Mouse (Mus musculus) cerebellum, adult 18-20 months (tissue): ENCODE measurements around the gene Brd3.
"Not testable (repeated sequence)": the region's sequence is repeated elsewhere in the genome, so short reads cannot be mapped to it uniquely, and the experiment has no call there.

Source experiments
- DNase-seq, 2 experiments: peaks; one replicate each; pipeline ENCODE4 v3.0.0; 2021

Brd3 gene

DNA sequence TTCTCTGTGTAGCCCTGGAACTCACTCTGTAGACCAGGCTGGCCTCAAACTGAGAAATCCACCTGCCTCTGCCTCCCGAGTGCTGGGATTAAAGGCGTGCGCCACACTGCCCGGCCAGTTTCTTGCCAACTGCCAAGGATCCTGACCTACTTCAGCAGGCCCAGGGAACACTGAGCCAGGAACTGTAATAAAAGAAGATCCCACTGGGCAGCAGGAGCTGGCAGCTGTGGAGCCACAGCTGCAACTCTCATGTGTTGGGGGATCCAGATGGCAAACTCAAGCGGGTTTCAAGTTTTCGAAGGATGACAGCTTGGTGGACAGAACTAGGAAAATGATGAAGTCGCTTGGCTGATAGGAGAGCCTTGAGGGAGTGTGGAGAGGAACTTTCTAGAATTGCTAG, 3.2 kb upstream of the Brd3 start:
- DNase-seq = no peak

DNA sequence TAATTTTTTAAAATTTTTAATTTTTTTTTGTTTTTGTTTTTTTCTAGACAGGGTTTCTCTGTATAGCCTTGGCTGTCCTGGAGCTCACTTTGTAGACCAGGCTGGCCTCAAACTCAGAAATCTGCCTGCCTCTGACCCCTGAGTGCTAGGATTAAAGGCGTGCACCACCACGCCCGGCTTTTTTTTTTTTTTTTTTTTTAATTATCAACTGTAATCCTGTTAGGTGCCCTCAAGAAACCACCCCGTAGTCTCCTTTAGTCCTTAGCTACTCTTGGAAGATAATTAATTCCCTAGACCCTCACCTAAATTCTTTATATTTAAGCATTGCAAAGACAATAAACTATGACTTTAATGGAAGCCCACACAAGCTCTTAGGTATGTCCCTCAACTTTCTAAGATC, 804 bp downstream of the Brd3 start:
- DNase-seq = not testable (repeated sequence)

DNA sequence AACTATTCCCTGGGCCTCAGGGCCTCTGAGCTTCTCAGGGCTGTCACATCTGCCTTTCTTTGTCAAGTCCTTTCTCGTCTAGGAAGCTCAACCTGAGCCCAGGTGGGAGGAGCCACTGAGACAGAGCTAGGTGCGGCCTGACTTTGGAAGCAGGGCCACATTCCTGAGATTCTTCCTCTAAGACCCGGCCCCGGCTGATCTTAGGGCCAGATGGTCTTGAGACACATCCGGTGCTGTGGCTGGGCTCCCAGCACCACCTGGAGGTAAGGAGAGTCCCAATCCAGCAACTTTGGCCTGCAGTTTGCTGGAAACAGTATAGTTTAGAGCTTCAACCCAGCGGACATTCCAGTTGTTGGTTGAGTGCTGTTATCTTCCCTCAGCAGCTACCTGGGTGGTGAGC, 1.9 kb downstream of the Brd3 start:
- DNase-seq = no peak

DNA sequence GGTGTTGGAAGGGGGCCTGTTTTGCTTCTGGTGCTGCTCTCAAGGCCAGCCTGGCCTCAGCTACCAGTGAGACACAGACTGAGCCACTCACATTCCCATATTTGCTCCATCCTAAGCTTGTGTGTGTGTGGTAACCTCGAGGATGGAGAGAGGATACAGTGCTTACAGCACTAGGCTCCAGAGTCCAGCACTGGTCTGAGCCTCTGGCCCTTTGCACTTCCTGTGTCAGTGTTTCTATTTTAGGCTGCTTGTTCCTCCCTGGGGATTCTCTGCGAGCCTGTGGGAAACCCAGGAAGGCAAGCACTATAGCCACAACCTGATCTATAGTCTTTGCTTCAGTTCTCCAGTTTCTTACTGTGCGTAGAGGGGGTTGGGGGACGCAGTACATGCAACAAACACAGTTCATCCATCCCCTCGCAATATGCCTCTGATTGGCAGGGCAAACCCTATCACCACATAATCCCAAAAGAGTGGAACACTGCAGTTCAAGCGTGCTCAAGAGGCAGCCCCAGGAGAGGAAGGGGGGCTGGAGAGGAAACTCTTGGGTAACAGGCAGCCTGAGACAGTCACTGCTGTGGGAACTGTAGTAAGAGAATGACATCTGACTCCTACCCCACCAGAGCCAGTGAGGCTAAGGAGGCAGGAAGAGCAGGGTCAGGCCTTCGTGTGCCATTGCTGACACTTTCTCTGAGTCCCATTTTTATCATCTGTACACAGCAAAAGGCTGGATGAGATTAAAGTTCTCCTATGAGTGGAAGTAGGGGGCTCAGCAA, 3.2 kb downstream of the Brd3 start:
- no peak for DNase-seq

DNA sequence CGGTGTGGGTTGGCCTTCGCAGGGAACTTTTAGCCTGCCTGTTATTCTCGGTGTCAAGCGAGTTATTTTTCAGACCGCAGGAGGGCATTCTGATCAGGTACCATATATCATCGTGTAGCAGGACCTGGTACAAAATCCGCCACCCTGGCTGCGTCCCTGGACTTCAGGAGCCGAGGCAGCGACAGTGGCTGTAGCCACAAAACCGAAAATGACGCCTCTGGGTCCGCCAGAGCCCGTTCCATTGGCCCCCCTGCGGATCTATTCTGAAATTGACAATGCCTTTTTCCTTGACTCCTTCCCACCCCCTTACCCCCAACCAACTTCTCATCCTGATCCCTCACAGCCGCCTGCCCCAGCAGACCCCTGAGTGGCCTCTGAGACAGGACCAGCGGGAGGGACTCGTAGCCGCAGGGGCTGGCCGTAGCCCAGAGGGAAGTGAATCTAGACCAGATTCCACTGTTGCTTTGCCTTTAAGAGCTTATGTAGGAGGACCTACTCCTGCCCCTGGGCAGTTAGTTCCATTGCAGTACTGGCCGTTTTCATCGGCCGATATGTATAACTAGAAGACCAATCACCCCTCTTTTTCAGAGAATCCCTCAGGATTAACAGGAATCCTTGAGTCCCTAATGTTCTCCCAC, 11.0 kb downstream of the Brd3 start:
- DNase-seq = no peak

DNA sequence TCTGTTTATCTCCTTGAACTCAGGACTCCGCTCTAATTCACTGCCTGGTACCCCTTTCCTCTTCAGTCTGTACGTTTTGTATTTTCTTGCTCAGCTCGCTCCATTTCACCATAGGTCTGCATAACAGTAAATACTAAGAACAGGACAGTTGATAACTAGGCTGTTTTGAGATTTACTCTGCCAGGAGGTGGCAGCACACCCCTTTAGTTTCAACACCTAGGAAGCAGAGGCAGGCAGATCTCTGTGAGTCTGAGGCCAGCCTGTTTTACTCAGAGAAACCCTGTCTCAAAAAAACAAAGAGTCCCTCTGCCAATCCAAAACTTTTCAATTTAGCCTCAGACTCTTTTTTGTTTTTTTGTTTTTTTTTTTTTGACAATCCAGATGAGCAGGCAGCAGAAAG, 13.5 kb downstream of the Brd3 start:
- DNase-seq = no peak

DNA sequence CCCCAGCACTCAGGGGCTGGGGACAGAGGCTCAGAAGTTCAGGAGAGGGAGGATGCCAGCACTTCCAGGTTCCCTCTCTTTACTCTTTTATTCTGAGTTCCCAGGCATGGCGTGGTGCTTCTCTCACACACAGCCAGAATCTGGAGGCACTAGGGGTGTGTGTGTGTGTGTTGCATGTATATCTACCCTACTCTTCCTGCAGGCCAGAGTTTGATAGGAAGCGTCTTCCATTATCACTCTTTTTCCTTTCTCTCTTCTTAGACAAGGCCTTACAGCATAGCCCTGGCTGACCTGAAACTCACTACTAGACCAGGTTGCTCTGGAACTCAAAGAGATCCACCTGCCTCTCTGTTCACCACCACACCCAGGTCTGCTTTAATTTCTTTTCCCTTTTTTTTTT, 16.5 kb downstream of the Brd3 start:
- DNase-seq = no peak

DNA sequence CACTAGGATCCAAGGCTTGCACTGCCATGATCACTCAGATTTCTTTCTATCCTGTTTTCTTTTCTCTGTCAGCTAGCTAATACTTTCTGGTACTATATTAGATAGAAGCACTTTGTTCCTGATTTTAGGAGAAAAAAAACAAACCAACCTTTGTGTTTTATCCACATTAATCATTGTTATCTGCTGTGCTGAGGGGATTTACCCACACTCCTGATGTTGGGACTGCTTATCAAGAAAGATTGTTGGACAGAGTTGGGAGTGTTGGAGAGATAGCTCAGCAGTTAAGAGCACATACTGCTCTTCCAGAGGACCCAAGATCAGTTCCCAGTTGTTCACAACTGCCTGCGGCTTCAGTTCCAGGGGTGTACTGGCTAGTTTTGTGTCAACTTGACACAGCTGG, 19.1 kb downstream of the Brd3 start:
- no peak for DNase-seq

DNA sequence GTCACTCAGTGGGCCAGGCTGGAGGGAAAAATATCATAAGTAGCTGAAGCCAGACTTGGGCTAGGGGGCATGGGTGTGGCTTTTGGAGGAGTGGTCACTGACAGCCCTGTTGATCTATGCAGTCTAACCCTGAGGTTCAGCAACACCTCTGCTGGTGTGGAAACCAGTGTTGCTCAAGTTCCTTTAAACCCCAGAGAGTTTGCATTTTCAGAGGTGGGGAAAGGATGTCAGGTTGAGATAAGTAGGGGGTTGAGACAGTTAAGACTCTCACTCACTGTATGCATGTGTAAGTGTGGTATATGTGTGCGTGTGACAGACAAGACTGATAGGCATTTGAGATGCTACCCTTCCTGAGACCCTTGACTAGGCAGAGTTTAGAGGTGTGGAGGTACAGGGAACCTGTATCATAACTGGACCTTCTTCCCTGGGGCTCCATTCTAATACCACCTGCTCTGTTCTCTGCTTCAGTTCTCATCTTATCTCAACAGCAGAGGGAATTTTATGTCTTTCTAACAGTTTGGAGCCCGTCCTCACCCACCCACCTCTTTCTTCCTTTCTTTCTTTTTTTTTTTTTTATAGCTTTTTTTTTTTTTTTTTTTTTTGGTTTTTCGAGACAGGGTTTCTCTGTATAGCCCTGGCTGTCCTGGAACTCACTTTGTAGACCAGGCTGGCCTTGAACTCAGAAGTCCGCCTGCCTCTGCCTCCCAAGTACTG, 20.0 kb downstream of the Brd3 start:
- DNase-seq = no peak

DNA sequence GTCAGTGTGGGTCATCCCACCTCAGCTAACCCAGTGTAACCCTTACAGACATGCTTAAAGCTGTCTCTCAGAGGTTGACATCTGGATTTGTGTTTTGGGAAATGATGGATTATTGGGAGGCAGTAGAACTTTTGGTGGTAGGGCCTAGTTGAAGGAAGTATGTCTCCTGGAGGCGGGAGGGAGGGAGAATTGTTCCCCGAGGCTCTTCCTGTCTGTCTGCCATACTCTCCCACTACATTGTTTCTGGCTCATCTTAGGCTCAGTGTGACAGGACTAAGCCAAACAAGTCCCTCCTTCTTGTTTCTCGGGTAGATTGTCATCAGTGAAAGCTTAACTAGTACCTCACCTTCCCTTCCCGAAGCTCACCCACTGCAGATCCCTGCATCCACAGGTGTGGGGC, 20.7 kb downstream of the Brd3 start:
- no peak for DNase-seq

DNA sequence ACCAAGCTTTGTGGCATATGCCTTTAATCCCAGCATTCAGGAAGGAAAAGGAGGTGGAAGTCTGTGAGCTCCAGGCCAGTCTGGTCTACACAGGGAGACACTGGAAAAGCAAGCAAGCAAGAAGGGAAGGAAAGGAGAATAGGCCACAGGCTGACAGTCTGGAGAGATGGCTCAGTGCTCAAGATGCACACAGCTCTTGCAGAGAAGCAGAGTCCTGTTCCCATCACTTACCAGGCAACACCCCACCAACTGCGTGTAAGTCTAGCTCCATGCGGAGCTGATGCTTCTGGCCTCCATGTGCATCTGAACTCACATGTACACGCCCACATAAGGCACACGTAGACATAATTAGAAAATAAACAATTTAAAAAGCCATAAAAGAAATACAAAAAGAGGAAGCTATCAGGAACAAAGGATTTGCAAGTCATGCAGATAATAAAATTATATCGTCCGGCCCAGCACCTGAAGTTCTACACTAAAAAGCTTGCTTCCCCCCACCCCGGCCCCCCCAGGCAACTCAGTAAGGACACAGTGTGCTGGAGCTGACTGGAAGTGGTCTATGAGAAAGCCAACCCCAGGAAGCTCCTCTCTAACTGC, 25.1 kb downstream of the Brd3 start:
- no peak for DNase-seq

DNA sequence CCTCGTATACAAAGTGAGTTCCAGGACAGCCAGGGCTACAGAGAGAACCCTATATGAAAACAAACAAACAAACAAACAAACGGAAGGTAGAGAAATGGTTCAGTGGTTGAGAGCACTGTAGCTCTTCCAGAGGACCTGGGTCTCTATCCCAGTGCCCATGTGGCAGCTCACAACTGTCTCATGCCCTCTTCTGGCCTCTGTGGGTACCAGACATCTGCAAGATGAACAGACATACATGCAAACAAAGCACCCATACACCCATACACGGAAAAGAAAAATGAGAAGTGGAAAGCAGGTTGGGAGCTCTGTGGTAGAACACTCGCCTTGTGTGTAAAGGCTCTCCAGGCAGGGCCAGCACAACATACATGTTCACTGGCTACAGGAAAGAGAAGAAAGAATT, 27.1 kb downstream of the Brd3 start:
- DNase-seq = no peak

DNA sequence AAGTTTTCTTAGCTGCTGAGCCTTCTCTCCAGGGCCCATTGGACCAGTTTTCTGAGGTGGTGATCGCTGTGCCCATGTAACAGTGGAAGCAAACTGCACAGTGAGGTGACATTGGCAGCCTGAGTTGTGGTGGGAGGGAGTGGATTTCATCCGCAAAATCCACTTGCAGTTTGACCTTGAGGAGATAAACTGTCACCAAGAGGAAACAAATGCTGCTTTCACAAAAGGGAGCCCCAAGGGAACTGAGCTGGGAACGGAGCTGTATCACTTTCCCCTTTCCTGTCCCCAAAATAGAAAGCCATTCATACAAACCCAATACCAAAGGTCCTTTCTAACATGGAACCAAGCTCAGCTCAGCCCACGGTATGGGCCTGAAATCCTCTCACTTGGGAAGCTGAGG, 27.6 kb downstream of the Brd3 start:
- no peak for DNase-seq

DNA sequence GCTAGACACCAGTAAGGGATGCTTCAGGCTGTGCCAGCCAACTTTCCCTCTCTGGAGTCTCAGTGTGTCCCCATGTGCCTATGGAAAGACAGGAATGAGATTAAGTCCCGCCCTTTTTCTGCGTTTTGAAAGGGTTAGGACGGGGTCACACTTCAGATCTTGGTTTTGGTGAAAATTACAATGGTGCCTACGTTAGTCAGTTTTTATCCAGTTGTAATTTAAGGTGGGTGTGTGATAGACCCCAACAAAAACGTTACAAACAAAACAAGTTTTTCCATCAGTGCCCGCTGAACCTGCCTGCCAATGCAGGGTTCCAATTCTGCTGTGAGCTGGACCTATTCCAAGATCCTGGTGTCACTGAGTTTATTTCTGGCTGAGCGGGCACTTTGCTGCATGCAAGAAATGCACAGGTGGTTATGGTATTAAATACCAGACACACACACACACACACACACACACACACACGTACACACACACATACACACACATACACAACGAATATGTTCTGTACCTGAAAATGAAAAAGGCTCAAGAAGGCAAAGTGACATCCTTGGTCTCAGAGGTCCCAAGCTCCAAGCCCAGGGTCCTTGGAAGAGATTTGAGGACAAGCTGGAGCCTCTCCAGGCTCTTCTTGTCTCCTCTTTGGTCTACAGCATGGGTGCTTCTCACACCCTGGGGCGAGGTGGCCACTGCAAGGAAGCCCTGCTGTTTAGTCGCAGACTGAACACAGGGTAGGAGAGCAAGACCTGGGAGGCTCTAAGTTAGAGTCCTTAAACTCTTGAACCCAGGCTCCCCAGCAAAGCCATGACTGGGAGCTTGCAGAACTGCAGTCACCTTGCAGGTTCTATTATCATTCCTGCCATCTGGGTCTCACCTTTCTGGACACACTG, 30.9 kb downstream of the Brd3 start:
- DNase-seq = peak; percentile 67 to 69

DNA sequence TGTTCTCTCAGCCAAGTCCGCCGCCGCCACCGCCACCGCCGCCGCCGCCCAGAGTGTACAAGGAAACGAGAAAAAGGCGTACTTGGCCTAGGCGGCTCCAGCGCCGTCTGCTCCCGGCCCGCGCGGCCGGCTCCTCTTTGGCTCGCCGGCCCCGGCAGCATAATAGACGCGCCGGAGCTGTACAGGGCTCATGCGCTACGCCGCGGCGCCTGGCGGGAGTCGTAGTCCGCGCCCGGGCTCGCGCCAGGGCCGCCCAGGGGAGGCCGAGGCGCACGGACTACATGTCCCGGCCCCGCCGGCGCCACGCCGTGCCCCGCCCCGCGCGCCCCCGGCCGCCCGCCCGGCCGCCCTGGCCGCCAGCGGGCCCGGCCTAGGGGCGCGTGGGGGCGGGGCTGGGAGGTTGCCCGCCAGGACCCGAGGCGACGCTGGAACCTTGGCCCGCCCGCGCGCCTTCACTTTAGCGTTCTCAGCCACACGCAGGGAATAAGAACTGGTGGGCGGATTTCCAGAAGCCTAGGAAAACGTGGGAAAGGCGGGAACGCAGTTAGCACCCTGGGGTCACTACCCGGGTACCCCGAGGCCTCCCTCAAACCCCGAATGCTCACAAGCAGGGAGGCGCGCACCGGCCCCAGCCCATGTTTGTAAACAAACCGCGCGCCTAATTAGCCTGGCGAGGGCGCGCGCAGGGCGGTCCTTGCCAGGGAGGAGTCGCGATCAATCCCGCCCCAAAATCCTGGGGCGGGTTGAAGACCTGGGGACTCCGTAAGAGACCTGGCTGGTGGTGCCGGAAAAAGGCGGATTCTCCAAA, 31.8 kb downstream of the Brd3 start:
- peak; percentile 92 to 97 for DNase-seq

DNA sequence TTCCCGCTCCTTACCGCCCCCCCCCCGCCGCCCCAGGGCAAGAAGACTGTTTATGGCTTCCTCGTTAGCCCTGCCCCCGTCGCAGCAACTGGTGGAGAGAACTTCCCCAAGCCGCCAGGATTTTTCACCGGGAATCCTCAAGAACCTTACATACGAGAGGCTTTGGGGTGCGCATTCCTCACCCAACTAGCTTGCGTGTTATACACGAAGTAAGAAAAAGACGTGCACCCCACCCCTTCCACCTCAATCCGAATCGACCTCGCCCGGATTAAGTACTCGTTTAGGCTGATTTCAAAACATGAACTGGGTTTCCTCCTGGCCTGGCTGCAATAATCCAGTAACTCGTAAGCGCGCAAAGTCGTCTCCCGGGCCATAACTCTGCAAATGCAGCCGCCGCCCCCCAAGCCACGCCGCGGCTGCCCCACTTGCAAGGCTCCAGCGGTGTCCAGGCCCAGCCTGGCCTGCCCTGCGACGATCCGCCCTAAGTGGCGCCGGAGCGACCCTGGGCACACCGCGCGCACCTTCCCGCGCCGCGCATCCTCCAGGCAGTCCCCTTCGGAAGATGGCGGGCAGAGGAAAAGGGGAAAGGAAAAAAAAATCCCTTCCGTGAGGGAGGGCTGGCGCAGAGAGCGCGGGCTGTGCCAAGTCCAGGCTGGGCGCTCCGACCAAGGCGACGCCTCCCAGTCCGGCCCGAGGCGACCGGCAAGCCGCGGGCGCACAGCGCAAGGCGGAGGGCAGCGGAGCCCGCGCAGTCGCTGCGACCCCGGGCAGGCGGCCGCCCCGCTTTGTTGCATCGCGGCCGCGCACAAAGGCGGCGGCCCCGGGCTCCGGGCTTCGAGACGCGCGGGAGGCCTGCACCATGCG, 32.6 kb downstream of the Brd3 start:
- peak in 1 of 2 experiments; percentile 48 for DNase-seq

DNA sequence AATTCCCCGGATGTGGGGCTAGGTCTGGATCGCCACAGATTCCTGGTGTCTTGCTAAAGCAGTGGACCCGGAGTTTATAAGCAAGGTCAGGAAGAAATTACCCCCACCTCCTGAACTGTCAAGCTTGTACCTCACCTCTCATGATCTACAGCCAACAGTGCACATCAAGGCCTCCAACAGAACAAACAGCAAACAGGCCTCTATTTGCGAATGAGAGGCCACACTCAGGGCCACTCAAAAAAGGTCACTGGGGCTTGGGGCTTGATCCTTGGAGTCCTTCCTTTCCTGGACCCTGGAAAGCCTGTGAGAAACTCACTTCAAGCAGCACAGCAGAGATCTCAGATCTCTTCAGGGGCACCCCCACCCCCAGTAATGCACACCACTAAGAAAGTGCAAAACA, 33.6 kb downstream of the Brd3 start:
- DNase-seq = no peak

DNA sequence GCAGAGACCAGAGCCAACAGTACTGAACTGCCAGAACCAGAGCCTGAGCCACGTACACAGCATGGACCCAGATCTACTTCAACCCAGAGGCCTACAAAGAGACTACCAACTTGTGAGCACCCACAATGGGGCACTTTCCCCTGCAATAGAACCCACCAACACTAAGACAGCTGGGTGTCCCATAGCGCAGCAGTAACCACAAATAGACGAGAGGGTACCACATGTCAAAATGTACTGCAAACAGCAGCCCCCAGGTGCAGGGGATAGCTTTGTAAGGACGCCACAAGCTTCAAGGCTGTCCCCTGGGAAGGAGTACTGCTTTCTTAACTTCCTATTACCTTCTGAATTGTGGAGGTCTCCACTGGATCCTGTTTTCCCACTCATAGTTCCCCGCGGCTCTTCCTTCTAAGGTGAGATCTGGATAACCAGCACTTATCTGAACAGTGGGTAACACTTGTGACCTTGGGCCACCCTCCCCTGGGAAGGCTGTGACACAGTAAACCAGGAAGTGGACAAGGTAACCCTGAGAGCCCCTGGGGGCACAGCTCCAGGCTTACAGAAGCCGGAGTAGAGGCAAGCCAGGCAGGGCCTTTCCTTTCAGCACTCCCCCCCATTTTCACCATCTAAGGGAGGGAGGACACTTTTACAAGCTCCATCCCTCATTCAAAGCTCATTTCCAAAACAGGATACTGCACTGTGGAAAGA, 34.2 kb downstream of the Brd3 start:
- DNase-seq = no peak

DNA sequence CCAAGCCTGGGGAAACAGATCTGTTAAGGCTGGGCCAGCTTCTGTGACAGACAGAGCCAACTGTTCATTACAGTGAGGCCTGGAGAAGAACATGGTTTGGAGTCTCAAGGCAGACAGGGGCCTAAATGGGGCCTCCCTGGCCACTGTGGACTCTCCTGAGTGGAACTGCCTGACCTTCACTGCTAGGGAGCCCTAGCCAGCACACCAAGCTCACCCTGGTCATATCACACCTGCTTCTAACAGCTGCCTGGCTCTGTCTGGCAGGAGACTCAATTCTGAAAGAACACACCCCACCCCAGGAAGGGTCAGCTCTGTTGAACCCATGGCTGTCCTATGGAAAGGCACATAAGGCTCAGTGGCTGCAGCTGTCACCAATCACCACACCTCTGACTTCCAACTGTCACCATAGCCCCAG, 36.3 kb downstream of the Brd3 start:
- no peak for DNase-seq

DNA sequence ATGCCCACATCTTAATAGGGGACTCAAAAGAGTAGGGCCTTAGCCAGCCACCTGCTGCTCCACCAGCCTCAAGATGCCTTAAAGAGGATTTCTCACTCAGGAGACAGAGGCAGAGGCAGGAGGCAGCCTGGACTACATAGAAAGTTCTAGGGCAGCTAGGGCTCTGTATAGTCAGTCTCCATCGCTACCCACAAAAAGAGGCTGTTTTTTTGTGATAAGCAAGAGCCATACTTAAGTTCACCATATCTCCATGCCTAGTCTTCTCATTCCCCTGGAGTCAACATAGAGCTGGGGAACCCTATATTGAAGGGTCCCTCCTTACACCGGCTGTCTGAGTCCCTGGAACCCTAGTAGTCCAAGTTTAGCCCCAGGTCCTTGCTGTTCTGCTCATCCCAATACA, 36.9 kb downstream of the Brd3 start:
- DNase-seq = no peak
